Mouse (Mus musculus): ENCODE results near the gene Mylk3. TPM values are rescaled to one million over a fixed set of nuclear protein-coding genes. Genes with fewer than 3 reads are reported as not detected.

The Mylk3 gene
- polyA plus RNA-seq (2014; fragmentation: Nextera tagmentation; extraction: Ambion mirVana), result 1.8 and 3.1 TPM in 2 replicates

DNA sequence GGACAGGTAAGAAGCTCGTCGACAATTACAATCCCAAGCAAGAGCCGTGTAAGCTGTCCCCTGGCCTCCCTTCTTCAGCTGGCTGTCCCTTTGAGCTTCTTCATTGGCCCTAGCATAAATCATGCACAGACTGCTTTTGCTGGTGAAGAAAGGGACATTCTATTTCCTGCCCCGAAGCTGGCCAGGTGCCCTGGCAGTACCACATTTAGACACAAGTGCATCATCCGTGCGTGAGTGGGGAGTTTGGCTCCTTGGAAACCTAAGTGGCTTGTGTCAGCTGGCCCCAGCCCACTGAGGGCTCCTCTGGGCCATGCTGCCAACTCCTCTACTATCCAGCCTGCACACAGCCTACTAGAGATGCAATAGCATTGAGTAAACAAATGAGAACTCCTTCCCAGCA is at the start of gene Mylk3:
Gene Mylk3, minus strand, starts transcription at position 141 of the 400 bp plus-strand sequence.
- ATAC-seq (replicated peaks; ENCODE audit: low FRiP score, low TSS enrichment, low read depth), result no peak
- DNase-seq (ENCODE audit: low spot score), result no peak
- H3K27me3 ChIP-seq (replicated peaks; ENCODE audit: control insufficient read depth, insufficient read depth, low read length), result no peaks in the 10 kb centered on the region
- no peaks in the 10 kb centered on the region for H3K4me1 ChIP-seq (replicated peaks; ENCODE audit: control insufficient read depth, insufficient read depth, low read length)
- H3K4me3 ChIP-seq (ENCODE audit: low read depth, low read length), result no peak within 1 kb of the TSS
- 75% methylated on average over 6 of the region's 6 CpGs for WGBS
- H3K4me2 ChIP-seq (ENCODE audit: low read length), result no peak within 1 kb of the TSS
- H3K9me3 ChIP-seq (ENCODE audit: control insufficient read depth, low read length), result no peaks in the 10 kb centered on the region
- H3K9ac ChIP-seq (ENCODE audit: low read length), result no peak within 1 kb of the TSS
- no peak within 1 kb of the TSS for H3K27ac ChIP-seq (ENCODE audit: low read depth)
- H3K36me3 ChIP-seq (ENCODE audit: control insufficient read depth, insufficient read depth, low read length), result no peaks in the 10 kb centered on the region

DNA sequence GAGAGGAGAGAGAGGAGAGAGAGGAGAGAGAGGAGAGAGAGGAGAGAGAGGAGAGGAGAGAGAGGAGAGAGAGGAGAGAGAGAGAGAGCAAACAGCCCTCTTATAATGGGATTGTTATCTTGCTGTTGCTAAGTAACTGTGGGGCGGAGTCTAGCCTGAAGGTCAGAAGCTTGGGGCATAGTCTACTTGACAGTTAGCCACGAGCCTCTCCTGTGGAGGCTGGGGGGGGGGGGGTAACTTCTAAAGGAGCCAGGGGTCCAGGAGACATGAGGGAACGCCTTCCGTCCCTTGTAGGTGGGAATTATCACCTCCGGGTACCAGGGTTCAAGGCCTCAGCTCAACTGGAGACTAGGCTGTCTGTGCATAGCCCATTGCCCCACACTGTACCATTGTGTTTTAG is 49.6 kb upstream of the Mylk3 start:
- Histone ChIP-seq H3K9ac (ENCODE audit: low read length) (no peak overlapping the region), H3K27me3 (replicated peaks; ENCODE audit: control insufficient read depth, insufficient read depth, low read length) (no peaks in the 10 kb centered on the region), H3K4me3 (ENCODE audit: low read depth, low read length) (no peak overlapping the region), H3K36me3 (ENCODE audit: control insufficient read depth, insufficient read depth, low read length) (no peaks in the 10 kb centered on the region), H3K4me1 (replicated peaks; ENCODE audit: control insufficient read depth, insufficient read depth, low read length) (peaks cover 8% of the 10 kb centered on the region; the same call in 1 of the 2 replicates), H3K4me2 (ENCODE audit: low read length) (no peak overlapping the region), H3K9me3 (ENCODE audit: control insufficient read depth, low read length) (no peaks in the 10 kb centered on the region), H3K27ac (ENCODE audit: low read depth) (no peak overlapping the region)
- ATAC-seq (replicated peaks; ENCODE audit: low FRiP score, low TSS enrichment, low read depth) (no peak), DNase-seq (ENCODE audit: low spot score) (no peak)
- 58% methylated on average over 5 of the region's 5 CpGs for WGBS

DNA sequence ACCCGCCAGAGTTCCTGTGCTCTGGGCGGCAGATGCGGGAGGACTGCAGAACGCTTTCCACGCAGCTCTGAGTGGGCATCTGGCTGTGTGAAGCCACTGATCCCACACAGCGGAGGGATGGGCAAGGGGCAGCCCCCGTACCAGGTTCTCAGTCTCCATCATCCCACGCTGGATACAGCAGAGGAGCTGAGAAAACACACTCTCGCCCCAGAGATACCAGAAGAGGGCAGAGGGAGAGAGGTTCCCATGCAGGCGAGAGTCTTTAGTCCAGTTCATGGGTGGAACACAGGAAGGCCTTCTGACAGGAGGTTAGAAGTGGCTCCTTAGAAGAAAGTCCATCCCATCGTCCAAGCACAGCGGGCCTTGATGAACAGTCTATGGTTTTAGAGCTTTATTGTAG is 48.7 kb upstream of the Mylk3 start:
- Histone ChIP-seq H3K4me1 (replicated peaks; ENCODE audit: control insufficient read depth, insufficient read depth, low read length) (peaks cover 10% of the 10 kb centered on the region; the same call in 1 of the 2 replicates), H3K9ac (ENCODE audit: low read length) (no peak overlapping the region), H3K27ac (ENCODE audit: low read depth) (no peak overlapping the region), H3K36me3 (ENCODE audit: control insufficient read depth, insufficient read depth, low read length) (no peaks in the 10 kb centered on the region), H3K9me3 (ENCODE audit: control insufficient read depth, low read length) (no peaks in the 10 kb centered on the region), H3K27me3 (replicated peaks; ENCODE audit: control insufficient read depth, insufficient read depth, low read length) (no peaks in the 10 kb centered on the region), H3K4me3 (ENCODE audit: low read depth, low read length) (no peak overlapping the region), H3K4me2 (ENCODE audit: low read length) (no peak overlapping the region)
- no peak for ATAC-seq (replicated peaks; ENCODE audit: low FRiP score, low TSS enrichment, low read depth)
- DNase-seq (ENCODE audit: low spot score), result no peak
- WGBS, result 79% methylated on average over 12 of the region's 12 CpGs

DNA sequence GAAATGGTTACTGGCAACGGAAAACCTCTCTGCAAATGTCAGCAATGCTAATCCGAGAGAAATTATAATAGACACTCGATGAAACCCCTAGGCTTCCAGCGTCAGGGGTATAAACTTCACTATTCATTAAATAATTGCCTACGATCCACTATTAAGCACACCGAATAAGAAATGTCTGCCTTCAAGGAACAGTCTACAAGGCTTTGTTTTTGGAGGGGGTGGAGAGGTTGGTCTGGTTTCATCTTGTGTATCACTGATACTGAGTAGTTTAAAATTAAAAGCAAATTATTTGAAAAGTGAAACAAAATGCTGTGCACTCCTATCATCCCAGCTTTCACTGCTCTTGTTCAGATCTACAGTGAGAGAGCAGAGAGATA is 46.9 kb upstream of the Mylk3 start:
- Histone ChIP-seq H3K4me2 (ENCODE audit: low read length) (peak overlapping the region; percentile 66), H3K4me3 (ENCODE audit: low read depth, low read length) (peak overlapping the region; percentile 89), H3K27me3 (replicated peaks; ENCODE audit: control insufficient read depth, insufficient read depth, low read length) (no peaks in the 10 kb centered on the region), H3K9me3 (ENCODE audit: control insufficient read depth, low read length) (no peaks in the 10 kb centered on the region), H3K4me1 (replicated peaks; ENCODE audit: control insufficient read depth, insufficient read depth, low read length) (peaks cover 18% of the 10 kb centered on the region), H3K36me3 (ENCODE audit: control insufficient read depth, insufficient read depth, low read length) (no peaks in the 10 kb centered on the region), H3K27ac (ENCODE audit: low read depth) (peak overlapping the region; percentile 90; the same call in 1 of the 2 replicates), H3K9ac (ENCODE audit: low read length) (0 out of 2 replicates have a peak overlapping the region, but pooled peaks have one; percentile 25)
- DNase-seq (ENCODE audit: low spot score), result no peak
- ATAC-seq (replicated peaks; ENCODE audit: low FRiP score, low TSS enrichment, low read depth), result peak; percentile 59
- WGBS, result 4% methylated on average over 6 of the region's 6 CpGs

DNA sequence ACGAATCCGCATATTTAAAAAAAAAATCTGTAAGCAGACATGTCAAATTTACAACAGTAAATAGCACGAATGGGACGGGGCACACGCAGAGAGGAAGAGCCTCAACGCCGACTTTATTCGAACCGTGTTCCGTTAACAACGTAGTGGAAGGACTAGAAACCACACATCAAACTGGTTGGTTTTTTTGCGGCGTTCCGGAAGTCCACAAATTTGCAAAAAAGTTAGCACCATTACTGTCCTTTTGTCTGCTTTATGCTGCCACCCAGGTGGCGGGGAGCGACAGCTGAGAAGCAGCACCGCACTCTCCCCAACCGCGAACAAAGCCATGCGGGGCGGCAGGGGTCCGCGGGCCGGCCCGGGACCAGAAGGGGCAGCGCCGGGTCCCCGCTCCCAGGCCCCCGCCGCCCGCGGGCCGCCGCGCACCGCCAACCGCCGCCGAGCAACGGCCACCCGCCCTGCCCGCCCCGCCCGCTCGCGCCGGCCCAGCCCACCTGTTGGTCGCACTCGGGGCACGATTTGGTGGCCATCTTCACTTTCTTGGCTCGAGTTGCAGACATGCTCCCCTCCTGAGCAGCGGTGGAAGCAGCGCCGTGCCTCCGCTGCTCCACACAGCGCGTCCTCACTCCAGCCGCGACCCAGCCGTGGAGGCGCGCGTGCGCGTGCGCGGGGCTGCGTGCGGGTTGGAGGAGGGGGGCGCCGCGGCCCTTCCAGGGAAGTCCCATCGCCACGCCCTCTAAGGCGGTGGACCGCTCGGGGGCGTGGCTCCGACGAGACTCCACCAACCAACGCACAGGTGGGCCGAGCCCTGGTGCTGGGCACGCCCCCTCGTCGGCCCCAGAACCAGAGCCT is 46.2 kb upstream of the Mylk3 start, which contains the start of gene 4921524J17Rik:
Gene 4921524J17Rik, minus strand, starts transcription at position 666 of the 849 bp plus-strand sequence.
- H3K4me3 ChIP-seq (ENCODE audit: low read depth, low read length), result peak within 1 kb of the TSS; percentile 89

DNA sequence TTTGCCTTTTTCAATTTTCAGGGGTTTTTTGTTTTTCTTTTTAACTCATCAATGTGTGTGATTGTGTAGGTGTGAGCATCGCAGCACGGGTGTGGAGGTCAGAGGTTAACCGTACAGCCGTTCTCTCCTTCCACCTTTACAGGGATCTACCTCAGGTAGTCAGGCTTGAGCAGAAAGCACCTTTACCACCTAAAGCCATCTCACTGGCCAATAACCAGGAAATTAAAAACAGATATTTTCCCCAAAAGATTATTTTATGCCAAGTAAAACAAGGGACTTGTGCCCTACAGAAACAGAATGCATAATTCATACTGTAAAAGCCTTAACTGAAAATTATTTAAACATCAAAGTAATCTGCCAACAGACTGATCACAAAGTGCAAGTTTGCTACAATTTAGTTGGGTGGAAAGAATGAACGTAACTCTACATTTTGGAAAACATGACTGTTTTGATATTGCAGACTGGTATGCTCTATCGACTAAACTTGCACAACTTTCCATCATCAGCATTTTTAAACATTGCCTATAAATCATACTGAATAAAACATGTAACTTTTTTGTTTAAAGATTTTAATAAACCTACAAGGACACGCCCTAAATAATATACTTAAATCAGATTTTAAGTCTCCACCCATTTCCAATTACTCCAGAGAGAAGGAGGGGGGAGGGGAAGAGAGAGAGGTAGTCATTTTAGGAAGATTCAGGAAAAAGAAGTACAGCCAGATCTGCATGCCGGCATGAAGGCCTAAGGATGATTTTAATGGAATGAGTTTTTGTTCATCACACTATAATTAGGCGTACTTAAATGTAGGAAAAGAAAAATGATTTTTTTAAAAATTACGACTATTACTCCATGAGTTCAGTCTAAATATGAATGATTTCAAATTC is 45.4 kb upstream of the Mylk3 start:
- no peaks in the 10 kb centered on the region for H3K36me3 ChIP-seq (ENCODE audit: control insufficient read depth, insufficient read depth, low read length)
- H3K9me3 ChIP-seq (ENCODE audit: control insufficient read depth, low read length), result no peaks in the 10 kb centered on the region
- H3K4me2 ChIP-seq (ENCODE audit: low read length), result peak overlapping the region; percentile 66
- H3K27me3 ChIP-seq (replicated peaks; ENCODE audit: control insufficient read depth, insufficient read depth, low read length), result no peaks in the 10 kb centered on the region
- no peak for ATAC-seq (replicated peaks; ENCODE audit: low FRiP score, low TSS enrichment, low read depth)
- WGBS, result 10% methylated on average over 10 of the region's 10 CpGs
- H3K4me1 ChIP-seq (replicated peaks; ENCODE audit: control insufficient read depth, insufficient read depth, low read length), result peaks cover 25% of the 10 kb centered on the region
- no peak for DNase-seq (ENCODE audit: low spot score)
- H3K27ac ChIP-seq (ENCODE audit: low read depth), result peak overlapping the region; percentile 90
- peak overlapping the region; percentile 89 for H3K4me3 ChIP-seq (ENCODE audit: low read depth, low read length)
- peak overlapping the region; percentile 94 for H3K9ac ChIP-seq (ENCODE audit: low read length)

More for the DNA sequence above, 46.2 kb upstream of the Mylk3 start, which contains the start of gene 4921524J17Rik:
- peak within 1 kb of the TSS; percentile 94 for H3K9ac ChIP-seq (ENCODE audit: low read length)
- DNase-seq (ENCODE audit: low spot score) (peak; percentile 95), ATAC-seq (replicated peaks; ENCODE audit: low FRiP score, low TSS enrichment, low read depth) (peak; percentile 99)
- peaks cover 22% of the 10 kb centered on the region for H3K4me1 ChIP-seq (replicated peaks; ENCODE audit: control insufficient read depth, insufficient read depth, low read length)
- under 1% methylated on average over 85 of the region's 85 CpGs for WGBS
- no peaks in the 10 kb centered on the region for H3K36me3 ChIP-seq (ENCODE audit: control insufficient read depth, insufficient read depth, low read length)
- H3K27ac ChIP-seq (ENCODE audit: low read depth), result peak within 1 kb of the TSS; percentile 90
- no peaks in the 10 kb centered on the region for H3K27me3 ChIP-seq (replicated peaks; ENCODE audit: control insufficient read depth, insufficient read depth, low read length)
- peak within 1 kb of the TSS; percentile 66 for H3K4me2 ChIP-seq (ENCODE audit: low read length)
- H3K9me3 ChIP-seq (ENCODE audit: control insufficient read depth, low read length), result no peaks in the 10 kb centered on the region

DNA sequence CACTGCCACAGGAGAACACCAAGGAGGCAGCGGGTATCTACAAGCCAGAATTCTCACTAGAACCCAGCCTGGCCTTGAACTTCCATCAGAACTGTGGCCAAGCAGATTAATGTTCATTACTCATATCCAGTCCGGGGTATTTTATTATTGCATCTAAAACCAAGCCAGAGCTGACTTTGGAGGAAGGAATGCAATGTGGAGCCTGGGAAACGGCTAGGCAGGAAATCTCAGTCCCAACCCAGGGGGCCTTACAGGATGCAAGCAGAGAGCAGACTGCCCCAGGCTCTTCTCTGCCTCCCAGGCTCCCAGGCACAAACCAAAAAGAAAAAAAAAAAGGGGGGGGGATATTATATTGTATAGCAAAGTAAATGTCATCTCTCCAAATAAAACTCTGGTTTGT is 44.7 kb upstream of the Mylk3 start:
- Histone ChIP-seq H3K36me3 (ENCODE audit: control insufficient read depth, insufficient read depth, low read length) (no peaks in the 10 kb centered on the region), H3K4me3 (ENCODE audit: low read depth, low read length) (peak overlapping the region; percentile 89), H3K4me1 (replicated peaks; ENCODE audit: control insufficient read depth, insufficient read depth, low read length) (peaks cover 25% of the 10 kb centered on the region), H3K27me3 (replicated peaks; ENCODE audit: control insufficient read depth, insufficient read depth, low read length) (no peaks in the 10 kb centered on the region), H3K9me3 (ENCODE audit: control insufficient read depth, low read length) (no peaks in the 10 kb centered on the region), H3K9ac (ENCODE audit: low read length) (peak overlapping the region; percentile 29; the same call in 1 of the 2 replicates), H3K27ac (ENCODE audit: low read depth) (no peak overlapping the region), H3K4me2 (ENCODE audit: low read length) (peak overlapping the region; percentile 66)
- 25% methylated on average over 3 of the region's 3 CpGs for WGBS
- DNase-seq (ENCODE audit: low spot score) (peak; percentile 60), ATAC-seq (replicated peaks; ENCODE audit: low FRiP score, low TSS enrichment, low read depth) (no peak)

DNA sequence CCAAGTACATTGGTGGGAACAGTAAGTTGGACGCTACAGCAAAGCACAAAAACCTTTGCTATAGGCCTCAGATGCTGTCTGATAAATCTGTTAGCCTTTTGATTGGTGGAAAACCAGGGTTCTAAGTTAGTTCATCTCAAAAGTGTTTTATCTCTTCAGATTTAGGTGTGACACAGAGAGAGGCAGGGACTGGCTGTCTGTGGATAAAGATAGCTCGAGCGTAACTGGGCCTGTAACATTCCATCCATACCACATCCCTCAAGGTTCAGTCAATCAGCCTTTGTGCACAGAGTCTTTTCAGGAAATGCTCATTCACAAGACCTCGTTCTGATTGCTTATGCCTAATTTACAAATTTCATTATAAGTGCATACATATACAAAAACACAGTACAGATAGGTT is 43.1 kb upstream of the Mylk3 start:
- Histone ChIP-seq H3K4me3 (ENCODE audit: low read depth, low read length) (no peak overlapping the region), H3K27me3 (replicated peaks; ENCODE audit: control insufficient read depth, insufficient read depth, low read length) (no peaks in the 10 kb centered on the region), H3K36me3 (ENCODE audit: control insufficient read depth, insufficient read depth, low read length) (no peaks in the 10 kb centered on the region), H3K4me1 (replicated peaks; ENCODE audit: control insufficient read depth, insufficient read depth, low read length) (peaks cover 25% of the 10 kb centered on the region), H3K9me3 (ENCODE audit: control insufficient read depth, low read length) (no peaks in the 10 kb centered on the region), H3K9ac (ENCODE audit: low read length) (no peak overlapping the region), H3K4me2 (ENCODE audit: low read length) (no peak overlapping the region), H3K27ac (ENCODE audit: low read depth) (no peak overlapping the region)
- no peak for ATAC-seq (replicated peaks; ENCODE audit: low FRiP score, low TSS enrichment, low read depth)
- 30% methylated on average over 4 of the region's 4 CpGs for WGBS
- DNase-seq (ENCODE audit: low spot score), result peak; percentile 33
